Mouse (Mus musculus) erythroblast, embryonic 14.5 days (primary cell): ENCODE measurements around the gene Polrmt. TPM values are rescaled to one million over a fixed set of nuclear protein-coding genes. Genes with fewer than 3 reads are reported as not detected.

ENCODE experiments used
- H3K27me3 ChIP-seq: 2 replicates; pipeline ENCODE4 v1.6.1; 2012; ENCODE audit warnings: inconsistent platforms; ENCODE audit not compliant: control insufficient read depth
- H3K36me3 ChIP-seq: 2 replicates; pipeline ENCODE4 v1.6.1; 2012; ENCODE audit warnings: mild to moderate bottlenecking, inconsistent platforms; ENCODE audit not compliant: control insufficient read depth
- H3K4me1 ChIP-seq: 2 replicates; pipeline ENCODE4 v1.6.1; 2012; ENCODE audit warnings: inconsistent platforms; ENCODE audit not compliant: control insufficient read depth
- H3K4me3 ChIP-seq: replicated peaks from 2 replicates; pipeline ENCODE3; 2012; ENCODE audit warnings: moderate library complexity, mild to moderate bottlenecking, inconsistent platforms
- H3K9me3 ChIP-seq: 2 replicates; pipeline ENCODE4 v1.6.1; 2012; ENCODE audit warnings: low read length, inconsistent platforms, mixed read lengths; ENCODE audit not compliant: control insufficient read depth
- GATA1 ChIP-seq: IDR thresholded peaks from 2 replicates; pipeline ENCODE4 v1.6.1; 2012; ENCODE audit warnings: low read length, inconsistent platforms, mixed read lengths
- TAL1 ChIP-seq: IDR thresholded peaks from 3 replicates; pipeline ENCODE4 v1.6.1; 2012; ENCODE audit warnings: low read length, inconsistent platforms, mixed read lengths
- polyA plus RNA-seq: library from polyadenylated mRNA; stranded (reverse); fragments of >175 nt; gene quantifications from 2 replicates; pipeline ENCODE4 v1.2.3, GENCODE M21; 2012

Gene Polrmt
- polyA plus RNA-seq, 1 experiment = 2.5 TPM

DNA sequence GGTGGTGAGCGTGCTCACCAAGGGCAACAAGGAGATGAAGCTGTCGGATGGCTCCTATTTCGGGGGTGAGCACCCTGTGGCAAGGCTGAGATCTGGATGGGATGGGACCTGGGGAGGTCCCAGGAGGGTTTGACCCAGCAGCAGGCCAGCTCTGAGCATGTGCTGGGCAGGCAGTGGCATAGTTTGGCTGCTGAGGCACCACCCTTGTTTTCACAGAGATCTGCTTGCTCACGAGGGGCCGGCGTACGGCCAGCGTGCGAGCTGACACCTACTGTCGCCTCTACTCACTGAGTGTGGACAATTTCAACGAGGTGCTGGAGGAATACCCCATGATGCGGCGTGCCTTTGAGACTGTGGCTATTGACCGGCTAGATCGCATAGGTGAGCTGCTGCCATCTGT, 12.5 kb downstream of the Polrmt start:
- Histone ChIP-seq H3K4me1 (no peaks in the 10 kb centered on the region), H3K36me3 (peaks cover 51% of the 10 kb centered on the region), H3K4me3 (no peak overlapping the region), H3K27me3 (peaks cover 1% of the 10 kb centered on the region; the same call in 1 of the 2 replicates), H3K9me3 (peaks cover 37% of the 10 kb centered on the region)
- TF ChIP-seq TAL1 (no peak), GATA1 (no peak)

DNA sequence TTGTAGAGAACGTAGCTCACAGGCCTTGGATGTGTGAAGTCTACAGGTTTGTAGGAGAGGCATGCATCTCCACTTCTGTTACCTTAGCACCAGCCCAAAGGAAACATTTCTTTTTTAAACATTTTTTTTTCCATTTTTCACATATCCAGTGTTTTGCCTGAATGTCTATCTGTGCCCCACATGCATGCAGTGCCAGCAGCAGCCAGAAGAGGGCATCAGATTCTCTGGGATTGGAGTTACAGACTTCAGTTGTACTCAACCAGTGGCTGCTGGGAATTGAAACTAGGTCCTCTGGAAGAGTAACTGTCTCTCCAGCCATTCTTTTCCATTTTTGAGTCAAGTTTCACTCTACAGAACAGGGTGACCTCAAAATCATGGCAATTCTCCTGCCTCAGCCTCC, 13.9 kb downstream of the Polrmt start:
- no peak for TF ChIP-seq GATA1
- no peak for TF ChIP-seq TAL1
- no peaks in the 10 kb centered on the region for H3K4me1 ChIP-seq
- peaks cover 37% of the 10 kb centered on the region for H3K36me3 ChIP-seq
- H3K27me3 ChIP-seq = peaks cover 12% of the 10 kb centered on the region
- H3K9me3 ChIP-seq = peaks cover 35% of the 10 kb centered on the region
- H3K4me3 ChIP-seq = no peak overlapping the region

DNA sequence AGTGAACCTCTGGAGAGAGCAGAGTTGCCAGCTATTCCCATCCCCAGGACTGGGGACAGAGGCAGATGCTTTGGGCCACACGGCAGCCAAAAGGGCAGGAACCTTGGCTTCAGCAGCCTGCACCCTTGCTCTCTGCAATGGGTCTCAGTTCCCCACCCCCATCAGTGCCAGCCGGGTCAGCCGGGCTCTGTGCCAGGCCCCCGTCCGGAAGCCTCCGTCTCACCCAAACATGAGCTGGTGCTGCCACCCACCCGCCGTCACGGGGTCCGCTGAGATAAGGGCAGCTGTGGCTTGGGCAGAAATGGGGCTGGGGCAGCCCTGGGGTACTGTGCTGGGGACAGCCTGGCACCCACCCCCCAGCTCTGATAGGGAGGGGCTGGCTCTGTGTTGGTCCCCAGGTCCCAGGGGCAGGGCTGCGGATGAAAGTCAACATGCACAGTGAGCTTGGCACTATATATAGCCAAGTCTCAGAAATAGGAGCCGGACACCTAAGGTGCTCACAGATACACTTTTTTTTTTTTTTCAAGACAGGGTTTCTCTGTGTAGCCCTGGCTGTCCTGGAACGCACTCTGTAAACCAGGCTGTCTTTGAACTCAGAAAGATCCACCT, 16.9 kb downstream of the Polrmt start:
- Histone ChIP-seq H3K27me3 (peaks cover 12% of the 10 kb centered on the region), H3K9me3 (peaks cover 12% of the 10 kb centered on the region), H3K4me1 (peaks cover 4% of the 10 kb centered on the region), H3K4me3 (no peak overlapping the region), H3K36me3 (peaks cover 8% of the 10 kb centered on the region)
- TF ChIP-seq TAL1 (no peak), GATA1 (no peak)

- H3K9me3 ChIP-seq = peaks cover 4% of the 10 kb centered on the region
- H3K27me3 ChIP-seq = peaks cover 13% of the 10 kb centered on the region
- H3K4me3 ChIP-seq = no peak overlapping the region
- peaks cover 4% of the 10 kb centered on the region for H3K4me1 ChIP-seq
- no peaks in the 10 kb centered on the region for H3K36me3 ChIP-seq
- TF ChIP-seq TAL1 (no peak), GATA1 (no peak)
These were observed 17.8 kb downstream of the Polrmt start for GRCm38 (mm10) chr10:79728323-79729249.

- no peaks in the 10 kb centered on the region for H3K36me3 ChIP-seq
- peaks cover 4% of the 10 kb centered on the region for H3K9me3 ChIP-seq
- TF ChIP-seq GATA1 (no peak), TAL1 (no peak)
- H3K4me3 ChIP-seq = no peak overlapping the region
- peaks cover 15% of the 10 kb centered on the region for H3K27me3 ChIP-seq
- H3K4me1 ChIP-seq = peaks cover 4% of the 10 kb centered on the region
These were observed 20.3 kb downstream of the Polrmt start for GRCm38 (mm10) chr10:79726090-79726489.

DNA sequence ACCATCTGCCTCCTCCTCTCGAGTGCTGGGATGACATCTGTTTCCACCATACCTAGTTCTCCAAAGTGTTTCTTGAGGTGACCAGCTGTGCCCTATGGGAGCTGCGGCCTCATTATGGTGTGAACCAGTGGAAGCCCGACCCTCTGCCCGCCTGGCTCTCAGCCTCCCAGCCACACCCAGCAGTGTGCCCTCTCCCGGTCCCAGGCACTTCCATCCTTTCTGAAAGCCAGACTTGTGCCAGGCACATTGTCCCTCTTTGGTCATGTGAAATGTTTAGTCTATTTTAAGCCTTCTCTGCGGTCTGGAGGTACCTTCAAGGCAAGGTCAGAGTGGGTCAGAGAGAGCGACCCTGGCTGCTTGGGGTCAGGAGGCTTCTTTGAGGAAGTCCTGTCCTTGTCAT, 22.7 kb downstream of the Polrmt start:
- Histone ChIP-seq H3K27me3 (peaks cover 35% of the 10 kb centered on the region), H3K9me3 (peaks cover 4% of the 10 kb centered on the region), H3K36me3 (no peaks in the 10 kb centered on the region), H3K4me1 (peaks cover 4% of the 10 kb centered on the region), H3K4me3 (no peak overlapping the region)
- TF ChIP-seq GATA1 = no peak

- peaks cover 4% of the 10 kb centered on the region for H3K9me3 ChIP-seq
- peaks cover 36% of the 10 kb centered on the region for H3K27me3 ChIP-seq
- no peak for TF ChIP-seq GATA1
- TF ChIP-seq TAL1 = no peak
These were observed 23.3 kb downstream of the Polrmt start for GRCm38 (mm10) chr10:79723047-79723446.

GRCm38 (mm10) chr10:79721089-79721488, 25.3 kb downstream of the Polrmt start:
- H3K4me1 ChIP-seq = peaks cover 19% of the 10 kb centered on the region
- no peak overlapping the region for H3K4me3 ChIP-seq
- no peaks in the 10 kb centered on the region for H3K36me3 ChIP-seq
- H3K9me3 ChIP-seq = peaks cover 6% of the 10 kb centered on the region; the same call in 1 of the 2 replicates
- no peak for TF ChIP-seq GATA1
- no peak for TF ChIP-seq TAL1
- peaks cover 52% of the 10 kb centered on the region for H3K27me3 ChIP-seq

More at GRCm38 (mm10) chr10:79723047-79723446, 23.3 kb downstream of the Polrmt start:
- Histone ChIP-seq H3K4me1 (peaks cover 4% of the 10 kb centered on the region), H3K4me3 (no peak overlapping the region), H3K36me3 (no peaks in the 10 kb centered on the region)

- Histone ChIP-seq H3K9me3 (peaks cover 7% of the 10 kb centered on the region; the same call in 1 of the 2 replicates), H3K4me1 (peaks cover 31% of the 10 kb centered on the region), H3K4me3 (no peak overlapping the region), H3K27me3 (peaks cover 75% of the 10 kb centered on the region), H3K36me3 (peaks cover 10% of the 10 kb centered on the region)
- TF ChIP-seq TAL1 = no peak
- no peak for TF ChIP-seq GATA1
These were observed 28.6 kb downstream of the Polrmt start for GRCm38 (mm10) chr10:79717640-79718357.
